In genomic region chr17:56673647-56674416, GRCm38 (mm10) we compare ENCODE assay signal across 7 mouse cellular contexts. TPM values are rescaled to one million over a fixed set of nuclear protein-coding genes. Genes with fewer than 3 reads are reported as not detected.
A peak's percentile ranks its signal among the peaks of the same experiment; 100 is the strongest.
DNase-seq lines count a peak whose midpoint lies in the region; ATAC-seq and TF ChIP-seq lines count a peak whose summit lies in the region.

No protein-coding gene starts in this region.

- ATAC-seq in megakaryocyte, adult 5-6 weeks (ENCODE audit: poor library complexity, severe bottlenecking) = no peak
- ATAC-seq in forebrain, postnatal 0 days = peak; percentile 38
- ATAC-seq in neural tube, embryonic 12.5 days (ENCODE audit: low FRiP score, low read depth) = peak; percentile 51

- TF ChIP-seq POLR2A in cerebellum, adult 2 months (IDR thresholded peaks at IDR 0.05; ENCODE audit: borderline replicate concordance, insufficient read depth, low read length) = no peak

- peak overlapping the region; percentile 90 for H3K9ac ChIP-seq in forebrain, postnatal 0 days
- H3K9ac ChIP-seq in neural tube, embryonic 12.5 days = peak overlapping the region; percentile 96

- peaks cover 5% of the 10 kb centered on the region for H3K27me3 ChIP-seq in megakaryocyte, embryonic 14.5 days (replicated peaks)
- H3K27me3 ChIP-seq in cerebellum, adult 2 months (ENCODE audit: control insufficient read depth, insufficient read depth, low read length) = no peaks in the 10 kb centered on the region
- H3K27me3 ChIP-seq in forebrain, postnatal 0 days (ENCODE audit: insufficient read depth, low read length) = no peaks in the 10 kb centered on the region
- H3K27me3 ChIP-seq in neural tube, embryonic 12.5 days (replicated peaks) = no peaks in the 10 kb centered on the region

- no peaks in the 10 kb centered on the region for H3K9me3 ChIP-seq in megakaryocyte, embryonic 14.5 days
- no peaks in the 10 kb centered on the region for H3K9me3 ChIP-seq in forebrain, postnatal 0 days (ENCODE audit: low read length)
- no peaks in the 10 kb centered on the region for H3K9me3 ChIP-seq in neural tube, embryonic 12.5 days

- no peak for TF ChIP-seq CTCF in cerebellum, adult 2 months (IDR thresholded peaks at IDR 0.05; ENCODE audit: borderline replicate concordance, insufficient read depth, low read depth, low read length)
- TF ChIP-seq CTCF in forebrain, postnatal 0 days (IDR thresholded peaks at IDR 0.05; ENCODE audit: low read depth) = no peak

- DNase-seq in cerebellum, adult 2 months = peak in 1 of 2 experiments; percentile 40
- no peak for DNase-seq in forebrain, postnatal 0 days
- peak; percentile 43 for DNase-seq in liver
- no peak for DNase-seq in urinary bladder, postnatal 25 days (ENCODE audit: low spot score)

- peaks cover 31% of the 10 kb centered on the region for H3K36me3 ChIP-seq in megakaryocyte, embryonic 14.5 days (replicated peaks; ENCODE audit: low read length)
- peaks cover 11% of the 10 kb centered on the region; the same call in 1 of the 2 replicates for H3K36me3 ChIP-seq in forebrain, postnatal 0 days (ENCODE audit: insufficient read depth)
- peaks cover 19% of the 10 kb centered on the region for H3K36me3 ChIP-seq in neural tube, embryonic 12.5 days

- H3K4me3 ChIP-seq in megakaryocyte, embryonic 14.5 days (replicated peaks) = peak overlapping the region; percentile 95
- peak overlapping the region; percentile 91 for H3K4me3 ChIP-seq in cerebellum, adult 2 months (replicated peaks; ENCODE audit: insufficient read depth, low read depth, low read length)
- H3K4me3 ChIP-seq in forebrain, postnatal 0 days (ENCODE audit: low read depth, low read length) = peak overlapping the region; percentile 84
- peak overlapping the region; percentile 94 for H3K4me3 ChIP-seq in neural tube, embryonic 12.5 days

- peak overlapping the region; percentile 87 for H3K4me2 ChIP-seq in forebrain, postnatal 0 days (ENCODE audit: low read depth)
- peak overlapping the region; percentile 75 for H3K4me2 ChIP-seq in neural tube, embryonic 12.5 days (replicated peaks)

- peaks cover 63% of the 10 kb centered on the region for H3K4me1 ChIP-seq in megakaryocyte, embryonic 14.5 days
- H3K4me1 ChIP-seq in cerebellum, adult 2 months (ENCODE audit: control insufficient read depth, insufficient read depth, low read length) = peaks cover 14% of the 10 kb centered on the region; the same call in 1 of the 2 replicates
- peaks cover 12% of the 10 kb centered on the region for H3K4me1 ChIP-seq in forebrain, postnatal 0 days (ENCODE audit: insufficient read depth)
- H3K4me1 ChIP-seq in neural tube, embryonic 12.5 days = peaks cover 28% of the 10 kb centered on the region

- WGBS in cerebellum, adult 2 months = under 1% methylated on average over 37 of the region's 37 CpGs
- WGBS in forebrain, postnatal 0 days = 2% methylated on average over 29 of the region's 37 CpGs
- WGBS in neural tube, embryonic 12.5 days = 2% methylated on average over 37 of the region's 37 CpGs

- H3K27ac ChIP-seq in cerebellum, adult 2 months (ENCODE audit: insufficient read depth, low read length) = peak overlapping the region; percentile 61; the same call in 1 of the 2 replicates
- H3K27ac ChIP-seq in forebrain, postnatal 0 days (ENCODE audit: low read depth, low read length) = peak overlapping the region; percentile 82
- H3K27ac ChIP-seq in neural tube, embryonic 12.5 days = 0 out of 2 replicates have a peak overlapping the region, but pooled peaks have one; percentile 42

RNA-seq across cellular contexts. Expression of gene Ranbp3, which starts 0.7 kb away (rescaled TPM):
- 73.0 and 77.5 TPM in 2 replicates for polyA plus RNA-seq in megakaryocyte, embryonic 14.5 days (2012; ENCODE audit: insufficient read depth, low replicate concordance)
- total RNA-seq in megakaryocyte, adult 5-6 weeks (2015) = 20.2 and 25.0 TPM in 2 replicates
- total RNA-seq in megakaryocyte, adult 5-6 weeks (2017) = 52.9 and 60.9 TPM in 2 replicates
- polyA plus RNA-seq in cerebellum, adult 2 months (2012; rRNA removed) = 122 and 125 TPM in 2 replicates
- 104 and 115 TPM in 2 replicates for total RNA-seq in forebrain, postnatal 0 days (2014; rRNA removed)
- polyA plus RNA-seq in forebrain, postnatal 0 days (2015; fragmentation: Nextera tagmentation; extraction: Ambion mirVana) = 98.2 and 100 TPM in 2 replicates
- polyA plus RNA-seq in neural tube, embryonic 12.5 days (2016; fragmentation: Nextera tagmentation; extraction: Ambion mirVana) = 105 and 106 TPM in 2 replicates

RNA-seq across cellular contexts. Expression of gene Ndufa11, which starts 43.7 kb away (rescaled TPM):
- polyA plus RNA-seq in megakaryocyte, embryonic 14.5 days (2012; ENCODE audit: insufficient read depth, low replicate concordance) = 76.9 and 392 TPM in 2 replicates
- 108 and 113 TPM in 2 replicates for total RNA-seq in megakaryocyte, adult 5-6 weeks (2015)
- total RNA-seq in megakaryocyte, adult 5-6 weeks (2017) = 77.8 and 92.8 TPM in 2 replicates
- polyA plus RNA-seq in cerebellum, adult 2 months (2012; rRNA removed) = 518 and 557 TPM in 2 replicates
- total RNA-seq in forebrain, postnatal 0 days (2014; rRNA removed) = 191 TPM in 2 replicates
- 576 and 730 TPM in 2 replicates for polyA plus RNA-seq in forebrain, postnatal 0 days (2015; fragmentation: Nextera tagmentation; extraction: Ambion mirVana)
- polyA plus RNA-seq in neural tube, embryonic 12.5 days (2016; fragmentation: Nextera tagmentation; extraction: Ambion mirVana) = 404 and 428 TPM in 2 replicates

RNA-seq across cellular contexts. Expression of gene Vmac, which starts 44.0 kb away (rescaled TPM):
- 7.9 and 14.9 TPM in 2 replicates for polyA plus RNA-seq in megakaryocyte, embryonic 14.5 days (2012; ENCODE audit: insufficient read depth, low replicate concordance)
- 3.6 and 4.1 TPM in 2 replicates for total RNA-seq in megakaryocyte, adult 5-6 weeks (2015)
- total RNA-seq in megakaryocyte, adult 5-6 weeks (2017) = 2.7 and 2.8 TPM in 2 replicates
- 17.0 and 18.2 TPM in 2 replicates for polyA plus RNA-seq in cerebellum, adult 2 months (2012; rRNA removed)
- 23.2 and 33.7 TPM in 2 replicates for total RNA-seq in forebrain, postnatal 0 days (2014; rRNA removed)
- polyA plus RNA-seq in forebrain, postnatal 0 days (2015; fragmentation: Nextera tagmentation; extraction: Ambion mirVana) = 24.3 and 26.9 TPM in 2 replicates
- polyA plus RNA-seq in neural tube, embryonic 12.5 days (2016; fragmentation: Nextera tagmentation; extraction: Ambion mirVana) = 15.0 and 16.3 TPM in 2 replicates

RNA-seq across cellular contexts. Expression of gene Catsperd, which starts 45.9 kb away (rescaled TPM):
- not detected in 2 replicates for polyA plus RNA-seq in megakaryocyte, embryonic 14.5 days (2012; ENCODE audit: insufficient read depth, low replicate concordance)
- 0.18 TPM in 1 of 2 replicates, not detected in the other for total RNA-seq in megakaryocyte, adult 5-6 weeks (2015)
- total RNA-seq in megakaryocyte, adult 5-6 weeks (2017) = not detected in 2 replicates
- 1.2 and 1.4 TPM in 2 replicates for polyA plus RNA-seq in cerebellum, adult 2 months (2012; rRNA removed)
- 0.81 and 1.5 TPM in 2 replicates for total RNA-seq in forebrain, postnatal 0 days (2014; rRNA removed)
- 0.94 and 1.2 TPM in 2 replicates for polyA plus RNA-seq in forebrain, postnatal 0 days (2015; fragmentation: Nextera tagmentation; extraction: Ambion mirVana)
- 0.93 and 1.5 TPM in 2 replicates for polyA plus RNA-seq in neural tube, embryonic 12.5 days (2016; fragmentation: Nextera tagmentation; extraction: Ambion mirVana)

RNA-seq across cellular contexts. Expression of gene Lonp1, which starts 47.1 kb away (rescaled TPM):
- 35.4 and 50.4 TPM in 2 replicates for polyA plus RNA-seq in megakaryocyte, embryonic 14.5 days (2012; ENCODE audit: insufficient read depth, low replicate concordance)
- total RNA-seq in megakaryocyte, adult 5-6 weeks (2015) = 9.1 TPM in 2 replicates
- total RNA-seq in megakaryocyte, adult 5-6 weeks (2017) = 19.5 and 23.4 TPM in 2 replicates
- polyA plus RNA-seq in cerebellum, adult 2 months (2012; rRNA removed) = 86.0 and 88.7 TPM in 2 replicates
- total RNA-seq in forebrain, postnatal 0 days (2014; rRNA removed) = 64.9 and 76.3 TPM in 2 replicates
- polyA plus RNA-seq in forebrain, postnatal 0 days (2015; fragmentation: Nextera tagmentation; extraction: Ambion mirVana) = 34.2 and 38.2 TPM in 2 replicates
- 53.7 and 54.3 TPM in 2 replicates for polyA plus RNA-seq in neural tube, embryonic 12.5 days (2016; fragmentation: Nextera tagmentation; extraction: Ambion mirVana)
